Mouse (Mus musculus): ENCODE data around the gene Atxn2. TPM values are rescaled to one million over a fixed set of nuclear protein-coding genes. Genes with fewer than 3 reads are reported as not detected.
A peak's percentile ranks its signal among the peaks of the same experiment; 100 is the strongest.

Atxn2 gene
- total and polyA plus RNA-seq, 3 experiments = 146 to 229 (median 218) TPM

GRCm38 (mm10) chr5:121762949-121763348, 51.8 kb downstream of the Atxn2 start:
- no peak for DNase-seq

DNA sequence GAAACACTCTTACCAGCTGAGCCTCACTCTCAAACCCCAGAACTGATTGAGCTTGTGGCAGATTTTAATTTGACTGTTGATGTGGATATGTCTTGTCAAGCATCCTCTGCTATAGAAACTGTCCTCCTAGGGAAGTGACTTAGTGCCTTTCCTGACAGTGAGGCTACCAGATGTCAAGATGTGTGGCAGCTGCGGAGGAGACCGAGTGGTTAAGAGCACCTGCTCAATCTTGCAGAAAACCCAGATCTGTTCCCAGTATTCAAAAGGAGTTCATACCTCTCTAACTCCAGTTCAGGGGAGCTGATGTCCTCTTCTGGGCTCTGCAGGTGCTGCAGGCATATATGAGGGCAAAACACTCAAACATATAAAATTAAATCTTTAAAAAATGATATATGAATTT, 53.9 kb downstream of the Atxn2 start:
- DNase-seq = no peak

DNA sequence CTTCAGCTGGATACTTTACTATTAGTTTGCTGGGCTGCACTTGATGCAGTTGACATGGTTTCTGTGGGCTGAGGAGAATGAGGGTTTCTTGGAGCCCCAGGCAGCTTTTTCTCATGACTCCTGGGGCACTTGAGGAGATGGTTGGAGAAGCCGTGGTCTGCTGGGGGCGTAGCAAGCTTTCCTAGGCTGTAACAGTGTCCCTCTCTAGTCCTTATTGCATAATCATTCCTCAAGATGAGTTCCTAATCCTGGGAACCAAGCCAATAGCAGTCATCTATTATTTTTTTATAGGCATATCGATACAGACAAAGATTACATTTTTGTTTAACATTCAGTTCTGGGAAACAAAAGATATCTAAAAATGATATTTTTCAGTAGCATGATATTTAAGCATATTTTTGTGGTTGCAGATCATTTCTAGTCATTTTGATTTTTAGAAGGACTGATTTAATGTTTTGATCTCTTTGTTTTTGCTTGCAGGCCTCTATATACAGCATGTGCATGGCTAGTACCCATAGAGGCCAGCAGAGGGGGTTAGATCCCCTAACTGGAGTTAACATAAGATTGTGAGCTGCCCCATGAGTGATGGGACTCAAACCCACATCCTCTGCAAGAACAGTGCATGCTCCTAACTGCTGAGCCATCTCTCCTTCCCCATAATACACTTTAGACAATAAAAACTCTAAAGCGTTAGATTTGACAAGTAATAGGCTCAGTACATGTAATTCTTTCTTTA, 55.1 kb downstream of the Atxn2 start:
- DNase-seq = no peak

GRCm38 (mm10) chr5:121767564-121767963, 56.4 kb downstream of the Atxn2 start:
- no peak for DNase-seq

- DNase-seq = no peak
Measured at GRCm38 (mm10) chr5:121769827-121770226, 58.7 kb downstream of the Atxn2 start.

DNA sequence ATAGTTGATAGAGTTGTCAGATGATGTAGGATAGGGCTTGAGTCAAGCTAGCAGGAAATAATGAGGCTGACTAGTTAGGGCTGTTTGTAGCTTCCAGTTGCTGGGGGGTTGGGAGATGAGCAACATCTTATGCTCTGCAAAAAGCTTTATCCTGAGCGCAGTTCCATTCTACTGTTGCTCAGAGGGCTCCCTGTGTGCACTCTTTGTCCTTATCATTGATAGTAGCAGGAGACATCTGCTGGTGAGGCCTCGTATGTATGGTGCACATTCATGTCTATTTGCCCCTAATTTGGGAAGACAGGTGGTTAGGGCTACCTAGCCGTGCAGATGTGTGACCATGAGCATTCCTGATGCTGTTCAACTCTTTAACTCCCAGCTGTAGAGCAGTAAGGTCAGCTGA, 60.5 kb downstream of the Atxn2 start:
- no peak for DNase-seq

DNA sequence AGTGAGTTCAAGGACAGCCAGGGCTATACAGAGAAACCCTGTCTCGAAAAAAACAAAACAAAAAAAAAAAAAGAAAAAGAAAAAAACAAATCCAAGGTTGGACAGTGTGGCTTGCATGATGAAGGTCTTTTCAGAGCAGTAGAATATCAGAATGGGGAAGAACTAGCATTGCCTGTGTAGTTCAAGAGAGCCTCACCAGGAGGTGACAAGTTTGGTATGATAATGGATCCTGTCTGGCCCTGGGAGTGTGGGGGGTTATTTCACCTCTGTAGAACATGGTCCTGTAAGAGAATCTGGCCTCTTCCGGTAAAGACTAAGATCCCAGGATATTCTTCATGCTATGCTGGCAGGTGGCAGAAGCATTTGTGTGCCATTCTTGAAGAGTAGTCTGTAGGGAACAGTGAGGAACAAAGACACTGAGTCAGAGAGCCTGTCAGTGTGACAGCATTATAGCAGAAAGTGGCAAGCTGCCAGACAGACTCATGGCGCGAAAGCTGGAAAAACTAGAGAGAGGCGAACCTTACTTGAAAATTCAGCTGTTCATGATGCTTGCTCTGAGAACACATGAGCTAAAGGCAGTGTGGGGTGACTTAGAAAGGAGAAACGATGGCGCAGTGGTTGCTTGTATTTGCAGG, 67.5 kb downstream of the Atxn2 start:
- peak; percentile 41 for DNase-seq

DNA sequence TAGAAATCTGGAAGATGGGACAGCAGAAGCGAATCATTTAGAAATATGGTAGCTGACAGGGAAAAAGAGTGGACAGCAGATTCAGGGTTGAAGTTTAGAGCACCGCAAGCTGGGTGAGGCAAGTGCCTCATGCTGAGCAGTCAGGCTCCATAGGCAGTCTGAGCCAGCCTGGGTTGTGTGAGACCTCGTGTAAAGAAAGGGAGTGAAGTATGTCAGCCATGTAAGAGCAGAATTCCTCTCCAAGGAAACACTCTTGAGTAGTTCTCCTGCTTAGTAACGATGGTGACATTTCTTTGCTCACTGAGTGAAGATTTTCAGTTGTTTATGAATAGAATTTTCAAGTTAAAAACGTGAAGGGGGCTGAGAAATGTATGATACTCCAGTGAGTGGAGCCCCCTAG, 69.0 kb downstream of the Atxn2 start:
- no peak for DNase-seq

DNA sequence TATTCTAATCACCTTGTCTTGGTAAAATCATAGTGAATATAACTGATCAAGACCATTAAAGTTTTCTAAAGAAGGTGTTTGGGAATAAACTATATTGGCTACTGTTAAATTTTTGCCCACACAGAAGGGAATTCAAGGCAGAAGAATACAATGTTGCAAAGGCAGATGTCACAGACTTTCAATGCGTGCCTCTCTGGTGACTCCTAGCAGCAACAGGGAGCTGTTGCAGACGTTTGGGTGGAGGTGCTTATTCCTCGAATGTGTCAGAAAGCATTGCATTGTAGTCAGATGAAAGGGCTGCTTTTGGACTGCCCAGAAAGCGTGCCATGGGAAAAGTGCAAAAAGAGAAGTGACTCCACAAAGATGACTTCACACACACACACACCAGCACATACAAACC, 71.3 kb downstream of the Atxn2 start:
- no peak for DNase-seq

DNA sequence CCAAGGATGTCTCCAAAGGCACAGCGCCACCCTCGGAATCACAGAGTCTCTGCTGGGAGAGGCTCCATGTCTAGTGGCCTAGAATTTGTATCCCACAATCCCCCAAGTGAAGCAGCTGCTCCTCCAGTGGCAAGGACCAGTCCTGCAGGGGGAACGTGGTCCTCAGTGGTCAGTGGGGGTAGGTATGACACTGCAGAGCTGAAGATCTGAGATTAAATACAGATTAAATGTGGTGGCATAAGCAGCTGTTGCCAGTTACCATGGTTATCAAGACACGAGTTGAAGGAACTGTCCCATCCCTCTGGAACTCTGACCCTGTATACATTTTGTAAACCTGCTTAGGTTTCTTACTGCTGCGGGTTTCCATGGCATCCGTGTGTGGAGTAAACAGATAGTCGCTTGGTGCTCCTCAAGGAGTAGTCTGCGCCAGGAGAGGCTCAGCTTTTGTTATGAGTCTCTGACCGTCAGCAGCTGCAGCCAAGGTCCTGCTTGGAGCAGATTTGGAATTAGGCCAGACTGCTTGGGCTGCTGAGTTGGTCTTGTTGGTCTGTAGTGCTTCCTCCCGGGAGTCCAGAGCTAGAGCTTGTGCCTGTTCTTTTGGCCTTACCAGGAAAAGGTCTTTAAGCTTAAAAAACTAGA, 72.8 kb downstream of the Atxn2 start:
- DNase-seq = peak; percentile 75

GRCm38 (mm10) chr5:121791026-121791425, 79.9 kb downstream of the Atxn2 start:
- no peak for DNase-seq

- no peak for DNase-seq
Measured at GRCm38 (mm10) chr5:121795800-121796199, 84.7 kb downstream of the Atxn2 start.

GRCm38 (mm10) chr5:121798447-121798846, 87.3 kb downstream of the Atxn2 start:
- no peak for DNase-seq

- no peak for DNase-seq
Measured at GRCm38 (mm10) chr5:121807186-121807585, 96.0 kb downstream of the Atxn2 start.

DNA sequence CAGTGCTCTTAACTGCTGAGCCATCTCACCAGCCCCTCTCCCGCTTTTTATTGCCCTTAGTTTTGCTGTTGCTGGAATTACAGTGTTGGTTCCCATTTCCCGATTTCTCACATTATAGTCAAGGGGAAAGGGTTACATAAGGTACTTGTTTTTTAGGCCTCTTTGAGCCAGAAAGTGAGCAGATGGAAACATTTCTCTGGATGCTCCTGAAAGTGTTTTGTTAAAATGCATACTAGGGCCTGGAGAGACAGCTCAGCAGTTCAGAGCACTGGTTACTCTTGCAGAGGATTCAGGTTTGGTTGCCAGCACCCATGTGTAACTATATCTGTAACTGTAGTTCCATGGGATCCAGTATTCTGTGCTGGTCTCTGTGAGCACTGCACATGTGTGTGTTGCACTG, 97.1 kb downstream of the Atxn2 start:
- DNase-seq = no peak

- DNase-seq = no peak
Measured at GRCm38 (mm10) chr5:121809667-121810224, 98.6 kb downstream of the Atxn2 start.

GRCm38 (mm10) chr5:121810331-121811151, 99.4 kb downstream of the Atxn2 start:
- no peak for DNase-seq

- DNase-seq = no peak
Measured at GRCm38 (mm10) chr5:121811485-121811931, 100.4 kb downstream of the Atxn2 start.

DNA sequence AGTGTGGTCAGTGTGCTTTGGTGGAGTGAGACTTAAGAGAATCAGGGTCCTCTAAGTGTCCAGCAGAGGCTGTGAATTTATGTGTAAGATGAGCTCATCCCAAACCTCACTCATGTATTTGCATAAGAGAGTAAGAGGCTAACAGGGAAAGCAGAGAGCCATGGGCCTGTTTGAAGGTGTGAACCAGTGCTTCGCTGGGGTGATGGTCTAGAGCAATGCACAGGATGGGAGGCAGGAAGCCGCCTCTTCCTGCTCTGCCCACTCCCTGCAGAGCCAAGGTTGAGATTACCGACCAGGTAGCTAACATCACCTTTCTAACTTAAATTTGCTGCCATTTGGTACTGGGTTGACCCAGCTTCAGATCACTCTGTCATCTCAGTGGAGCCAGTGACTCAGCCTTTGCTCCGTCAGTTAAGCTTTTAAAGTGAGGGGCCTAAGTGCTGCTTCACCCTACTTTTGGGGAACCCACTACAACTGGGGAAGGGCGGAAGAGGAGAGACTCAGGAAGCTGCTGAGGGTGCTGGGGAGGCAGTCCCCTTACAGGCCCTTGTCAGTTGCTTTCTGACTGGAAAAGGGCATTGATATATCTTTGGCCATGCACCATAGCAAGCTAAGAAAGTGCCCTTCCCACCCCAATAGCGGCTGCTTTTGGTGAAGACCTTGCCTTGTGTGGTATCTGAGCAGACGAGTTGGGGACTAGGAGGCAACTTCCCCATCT, 101.5 kb downstream of the Atxn2 start:
- DNase-seq = no peak

DNA sequence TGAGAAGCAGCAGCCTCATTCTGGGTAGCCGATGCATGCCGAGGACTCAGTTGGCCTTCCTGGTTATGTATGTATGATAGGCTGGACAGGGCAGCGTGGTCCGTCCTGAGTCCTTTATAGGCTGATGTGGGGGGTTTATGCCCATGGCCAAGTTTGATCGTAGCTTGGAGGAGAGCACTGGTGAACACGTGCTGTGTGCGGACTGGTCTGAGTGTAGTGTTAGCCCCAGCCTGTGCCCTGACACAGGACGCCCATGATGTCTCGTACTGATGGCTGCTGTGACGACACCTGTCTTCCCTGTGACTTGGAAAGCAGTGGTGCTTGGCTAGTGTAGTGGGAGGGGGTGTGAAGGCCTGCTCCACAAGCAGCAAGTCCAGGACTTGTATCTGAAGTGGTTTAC, 102.6 kb downstream of the Atxn2 start:
- no peak for DNase-seq

DNA sequence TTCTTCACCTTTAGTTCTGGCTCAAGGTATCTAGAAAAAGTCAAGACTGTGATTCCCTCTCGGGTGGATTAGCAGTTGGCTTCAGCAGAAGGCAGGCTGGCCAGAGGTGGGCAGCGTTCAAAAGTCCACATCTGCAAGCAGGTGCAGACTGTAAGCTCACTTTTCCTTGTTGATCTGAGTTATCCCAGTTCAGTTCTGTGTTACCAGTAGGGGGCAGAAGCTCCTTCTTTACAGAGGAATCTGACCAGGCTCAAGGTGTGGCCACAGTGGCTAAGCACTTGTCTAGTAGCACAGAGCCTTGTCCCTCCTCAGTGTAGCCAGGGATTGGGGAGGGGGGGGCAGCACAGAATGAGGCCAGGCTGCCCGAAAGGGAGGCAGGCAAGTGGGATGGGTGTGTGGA, 103.9 kb downstream of the Atxn2 start:
- DNase-seq = peak; percentile 69
